Mouse (Mus musculus): ENCODE measurements around the gene Stra6l.

DNA sequence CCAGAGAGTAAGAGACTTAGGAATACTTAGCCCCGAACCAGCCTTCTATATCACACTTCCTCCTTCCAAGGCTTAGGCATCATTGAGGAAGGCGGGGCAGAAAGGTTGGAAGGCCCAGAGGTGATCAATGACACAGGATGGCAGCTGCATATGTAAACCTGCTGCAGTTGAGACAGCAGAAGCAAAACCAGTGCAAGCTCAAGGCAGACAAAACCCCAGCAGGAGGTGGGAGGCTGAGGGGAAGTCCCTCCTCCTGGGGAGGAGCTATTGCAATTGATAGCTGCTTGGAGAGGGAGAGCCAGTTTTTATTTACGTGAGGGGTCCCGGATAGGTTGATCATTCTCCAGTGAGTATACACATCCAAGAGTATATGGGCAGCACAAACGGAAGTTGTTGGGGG is 15.0 kb upstream of the Stra6l start:
- TF ChIP-seq CTCF (IDR thresholded peaks at IDR 0.05; ENCODE audit: low read depth) (no peak), EP300 (optimal IDR thresholded peaks at IDR 0.05) (no peak)
